Mouse (Mus musculus): ENCODE measurements at regions not wholly inside any gene's neighbourhood (a gene's known extent, or its start where the extent isn't known, plus 50 kb on each side); places are given as distances from the start of the nearest gene placed in this dataset.

- no peaks in the 10 kb centered on the region for H3K27me3 ChIP-seq (ENCODE audit: control insufficient read depth, insufficient read depth, low read length)
- 76% methylated on average over 3 of the region's 3 CpGs for WGBS
- no peak overlapping the region for H3K27ac ChIP-seq (ENCODE audit: control insufficient read depth, insufficient read depth, low read length)
- TF ChIP-seq POLR2A (IDR thresholded peaks at IDR 0.05; ENCODE audit: control insufficient read depth, extremely low read depth, insufficient read depth, low read length, poor library complexity) (no peak), CTCF (IDR thresholded peaks at IDR 0.05; ENCODE audit: borderline replicate concordance, control insufficient read depth, extremely low read depth, insufficient read depth, low read length, poor library complexity) (no peak)
- H3K36me3 ChIP-seq (ENCODE audit: control insufficient read depth, insufficient read depth, low read length) = no peaks in the 10 kb centered on the region
- no peaks in the 10 kb centered on the region for H3K4me1 ChIP-seq (replicated peaks; ENCODE audit: control insufficient read depth, insufficient read depth, low read length)
- DNase-seq = no peak
- no peak overlapping the region for H3K4me3 ChIP-seq (ENCODE audit: control insufficient read depth, insufficient read depth, low read length)
These were observed 175.1 kb downstream of the Gxylt1 start for GRCm38 (mm10) chr15:93099840-93100239.

- no peak for DNase-seq
- Histone ChIP-seq H3K27me3 (ENCODE audit: control insufficient read depth, insufficient read depth, low read length) (no peaks in the 10 kb centered on the region), H3K36me3 (ENCODE audit: control insufficient read depth, insufficient read depth, low read length) (no peaks in the 10 kb centered on the region), H3K4me3 (ENCODE audit: control insufficient read depth, insufficient read depth, low read length) (no peak overlapping the region), H3K27ac (ENCODE audit: control insufficient read depth, insufficient read depth, low read length) (no peak overlapping the region), H3K4me1 (replicated peaks; ENCODE audit: control insufficient read depth, insufficient read depth, low read length) (no peaks in the 10 kb centered on the region)
- TF ChIP-seq CTCF (IDR thresholded peaks at IDR 0.05; ENCODE audit: borderline replicate concordance, control insufficient read depth, extremely low read depth, insufficient read depth, low read length, poor library complexity) = no peak
- no peak for TF ChIP-seq POLR2A (IDR thresholded peaks at IDR 0.05; ENCODE audit: control insufficient read depth, extremely low read depth, insufficient read depth, low read length, poor library complexity)
- WGBS = 40% methylated on average over 5 of the region's 5 CpGs
These were observed 178.6 kb downstream of the Gxylt1 start for GRCm38 (mm10) chr15:93096335-93096734.

- no peak for TF ChIP-seq POLR2A (IDR thresholded peaks at IDR 0.05; ENCODE audit: control insufficient read depth, extremely low read depth, insufficient read depth, low read length, poor library complexity)
- TF ChIP-seq CTCF (IDR thresholded peaks at IDR 0.05; ENCODE audit: borderline replicate concordance, control insufficient read depth, extremely low read depth, insufficient read depth, low read length, poor library complexity) = no peak
- Histone ChIP-seq H3K27ac (ENCODE audit: control insufficient read depth, insufficient read depth, low read length) (no peak overlapping the region), H3K4me1 (replicated peaks; ENCODE audit: control insufficient read depth, insufficient read depth, low read length) (no peaks in the 10 kb centered on the region), H3K36me3 (ENCODE audit: control insufficient read depth, insufficient read depth, low read length) (no peaks in the 10 kb centered on the region), H3K27me3 (ENCODE audit: control insufficient read depth, insufficient read depth, low read length) (no peaks in the 10 kb centered on the region), H3K4me3 (ENCODE audit: control insufficient read depth, insufficient read depth, low read length) (no peak overlapping the region)
- no peak for DNase-seq
- 92% methylated on average over 6 of the region's 6 CpGs for WGBS
These were observed 179.8 kb downstream of the Gxylt1 start for GRCm38 (mm10) chr15:93095224-93095623.

GRCm38 (mm10) chr15:93094202-93095135, 180.5 kb downstream of the Gxylt1 start:
- no peak for DNase-seq
- Histone ChIP-seq H3K27ac (ENCODE audit: control insufficient read depth, insufficient read depth, low read length) (no peak overlapping the region), H3K27me3 (ENCODE audit: control insufficient read depth, insufficient read depth, low read length) (no peaks in the 10 kb centered on the region), H3K36me3 (ENCODE audit: control insufficient read depth, insufficient read depth, low read length) (no peaks in the 10 kb centered on the region), H3K4me1 (replicated peaks; ENCODE audit: control insufficient read depth, insufficient read depth, low read length) (no peaks in the 10 kb centered on the region), H3K4me3 (ENCODE audit: control insufficient read depth, insufficient read depth, low read length) (no peak overlapping the region)
- TF ChIP-seq POLR2A (IDR thresholded peaks at IDR 0.05; ENCODE audit: control insufficient read depth, extremely low read depth, insufficient read depth, low read length, poor library complexity) = no peak
- TF ChIP-seq CTCF (IDR thresholded peaks at IDR 0.05; ENCODE audit: borderline replicate concordance, control insufficient read depth, extremely low read depth, insufficient read depth, low read length, poor library complexity) = no peak
- WGBS = 31% methylated on average over 23 of the region's 23 CpGs

- Histone ChIP-seq H3K4me1 (replicated peaks; ENCODE audit: control insufficient read depth, insufficient read depth, low read length) (no peaks in the 10 kb centered on the region), H3K36me3 (ENCODE audit: control insufficient read depth, insufficient read depth, low read length) (no peaks in the 10 kb centered on the region), H3K4me3 (ENCODE audit: control insufficient read depth, insufficient read depth, low read length) (no peak overlapping the region), H3K27me3 (ENCODE audit: control insufficient read depth, insufficient read depth, low read length) (no peaks in the 10 kb centered on the region), H3K27ac (ENCODE audit: control insufficient read depth, insufficient read depth, low read length) (no peak overlapping the region)
- WGBS = 44% methylated on average over 2 of the region's 2 CpGs
- DNase-seq = no peak
- no peak for TF ChIP-seq POLR2A (IDR thresholded peaks at IDR 0.05; ENCODE audit: control insufficient read depth, extremely low read depth, insufficient read depth, low read length, poor library complexity)
- TF ChIP-seq CTCF (IDR thresholded peaks at IDR 0.05; ENCODE audit: borderline replicate concordance, control insufficient read depth, extremely low read depth, insufficient read depth, low read length, poor library complexity) = no peak
These were observed 183.6 kb downstream of the Gxylt1 start for GRCm38 (mm10) chr15:93091396-93091795.

GRCm38 (mm10) chr15:93089347-93089746, 185.6 kb downstream of the Gxylt1 start:
- Histone ChIP-seq H3K27ac (ENCODE audit: control insufficient read depth, insufficient read depth, low read length) (no peak overlapping the region), H3K4me3 (ENCODE audit: control insufficient read depth, insufficient read depth, low read length) (no peak overlapping the region), H3K27me3 (ENCODE audit: control insufficient read depth, insufficient read depth, low read length) (no peaks in the 10 kb centered on the region), H3K4me1 (replicated peaks; ENCODE audit: control insufficient read depth, insufficient read depth, low read length) (no peaks in the 10 kb centered on the region), H3K36me3 (ENCODE audit: control insufficient read depth, insufficient read depth, low read length) (no peaks in the 10 kb centered on the region)
- peak; percentile 34 for DNase-seq
- TF ChIP-seq CTCF (IDR thresholded peaks at IDR 0.05; ENCODE audit: borderline replicate concordance, control insufficient read depth, extremely low read depth, insufficient read depth, low read length, poor library complexity) (peak; percentile 70; the same call in 1 of the 2 replicates), POLR2A (IDR thresholded peaks at IDR 0.05; ENCODE audit: control insufficient read depth, extremely low read depth, insufficient read depth, low read length, poor library complexity) (no peak)
- 37% methylated on average over 13 of the region's 13 CpGs for WGBS

Data from thymus, adult 2 months (tissue).